Mouse (Mus musculus) heart, postnatal 10 days (tissue): ENCODE data around the gene Csnk2a1. TPM values are rescaled to one million over a fixed set of nuclear protein-coding genes. Genes with fewer than 3 reads are reported as not detected.
A peak's percentile ranks its signal among the peaks of the same experiment; 100 is the strongest.

Experiments used
- DNase-seq, 2 experiments: peaks; one replicate each; pipeline ENCODE4 v3.0.0; 2021
- intact Hi-C: fragments of 180-260 bp; cut with DNase I; formaldehyde crosslinking; loops from one replicate; pipeline ENCODE4 v1.15.1; 2025
- total RNA-seq, 2 experiments: library from RNA; stranded (reverse); gene quantifications; 2 replicates each; pipeline ENCODE4 v1.2.3; 2021

Gene Csnk2a1
- total RNA-seq, 2 experiments from 2014 or later, result 106 to 107 TPM

DNA sequence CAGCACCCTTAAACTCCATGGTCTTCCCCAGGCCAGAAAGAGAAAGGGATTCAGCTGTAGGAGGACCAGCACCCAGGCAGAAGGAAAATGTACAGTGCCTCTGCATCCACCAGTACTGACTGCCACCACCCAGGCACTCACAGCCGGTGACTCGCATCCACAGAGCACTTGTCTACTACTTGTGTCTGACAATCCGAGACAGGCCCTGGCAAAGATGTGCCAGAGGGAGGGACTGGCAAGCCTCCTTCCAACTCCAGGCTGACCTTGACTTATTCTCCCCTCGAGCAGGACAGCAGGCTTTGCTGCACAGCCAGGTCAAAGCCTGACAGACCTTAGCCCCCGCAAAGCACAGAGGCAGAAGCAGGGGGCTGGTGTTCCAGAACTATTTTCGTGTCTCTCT is 90.4 kb downstream of the Csnk2a1 start:
- peak in 1 of 2 experiments; percentile 45 for DNase-seq
- intact Hi-C loops, result no loop called here

DNA sequence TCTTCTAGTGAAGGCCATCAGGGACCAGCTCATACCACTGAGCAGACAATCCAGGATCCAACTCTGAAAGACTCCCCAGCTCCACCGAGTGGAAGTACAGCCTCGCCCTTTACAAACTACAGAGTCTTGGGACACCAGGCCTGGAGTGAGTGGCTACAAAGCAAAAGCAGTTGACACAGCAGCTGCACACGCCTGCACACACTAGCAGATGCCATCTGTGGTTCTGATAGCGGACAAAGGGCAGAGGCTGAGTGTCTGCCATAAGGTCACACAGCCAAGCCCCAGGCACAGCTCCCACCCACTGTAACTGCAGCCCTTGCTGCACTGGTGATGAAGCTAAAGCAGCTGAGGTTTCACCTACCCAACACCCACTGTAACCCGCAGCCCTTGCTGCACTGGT is 94.9 kb downstream of the Csnk2a1 start:
- intact Hi-C loops, result no loop called here
- no peak for DNase-seq

DNA sequence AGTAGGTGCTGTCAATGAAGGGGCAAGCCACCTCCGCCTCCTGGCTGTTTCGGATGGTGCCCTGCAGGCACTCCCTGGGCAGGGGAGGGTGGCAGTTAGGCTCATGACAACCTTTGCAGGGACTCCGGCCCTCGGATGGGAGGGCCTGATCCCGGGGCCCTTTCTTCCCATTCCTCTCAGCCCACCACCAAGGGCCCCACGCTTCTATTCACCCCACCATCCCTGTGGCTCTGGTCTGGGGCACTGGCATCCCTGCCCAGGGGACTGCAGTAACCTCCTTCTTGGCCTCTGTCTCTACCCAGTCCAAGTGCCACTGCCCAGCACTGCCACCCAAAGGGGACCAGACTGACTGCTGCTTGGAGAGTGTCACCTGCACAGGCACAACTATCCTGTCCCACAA is 95.6 kb downstream of the Csnk2a1 start:
- no peak for DNase-seq
- intact Hi-C loops, result no loop called here

DNA sequence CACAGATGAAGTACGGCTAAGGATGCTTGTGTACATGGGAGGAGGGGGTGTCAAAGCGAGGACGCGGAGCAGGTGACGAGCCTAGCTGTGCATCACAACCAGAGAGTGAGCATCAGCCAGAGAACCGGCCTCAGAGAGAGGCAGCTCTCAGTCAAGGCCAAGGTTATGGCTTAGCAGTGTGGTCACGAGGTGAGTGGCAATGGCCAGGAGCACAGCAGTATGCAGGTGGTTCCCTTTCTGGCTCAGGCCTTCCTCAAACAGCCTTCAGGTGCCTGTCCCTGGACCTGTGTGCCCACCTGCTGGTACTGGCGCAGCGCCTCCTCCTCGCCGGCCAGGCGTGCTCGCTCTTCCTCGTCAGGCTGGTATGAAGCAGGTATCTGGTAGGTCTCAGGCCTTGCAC is 97.3 kb downstream of the Csnk2a1 start:
- DNase-seq, result no peak
- intact Hi-C loops, result no loop called here

DNA sequence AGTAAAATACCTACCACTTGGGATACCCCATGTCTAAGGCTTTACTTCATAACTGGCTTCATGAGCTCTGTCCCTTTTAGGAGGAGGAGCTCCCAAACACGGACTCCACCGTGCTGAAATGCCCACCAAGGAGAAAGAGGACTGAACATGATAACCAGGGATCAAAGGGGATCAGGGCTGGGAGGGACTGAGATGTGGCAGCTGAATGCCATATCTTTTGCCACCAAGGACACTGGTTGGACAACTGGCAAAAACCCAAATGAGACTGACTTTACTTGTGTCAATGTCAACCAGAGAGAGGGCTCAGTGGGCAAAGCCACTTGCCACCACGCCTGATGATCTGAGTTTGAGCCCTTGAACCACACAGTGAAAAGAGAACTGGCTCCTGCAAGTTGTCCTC is 98.2 kb downstream of the Csnk2a1 start:
- intact Hi-C loops, result no loop called here
- no peak for DNase-seq

DNA sequence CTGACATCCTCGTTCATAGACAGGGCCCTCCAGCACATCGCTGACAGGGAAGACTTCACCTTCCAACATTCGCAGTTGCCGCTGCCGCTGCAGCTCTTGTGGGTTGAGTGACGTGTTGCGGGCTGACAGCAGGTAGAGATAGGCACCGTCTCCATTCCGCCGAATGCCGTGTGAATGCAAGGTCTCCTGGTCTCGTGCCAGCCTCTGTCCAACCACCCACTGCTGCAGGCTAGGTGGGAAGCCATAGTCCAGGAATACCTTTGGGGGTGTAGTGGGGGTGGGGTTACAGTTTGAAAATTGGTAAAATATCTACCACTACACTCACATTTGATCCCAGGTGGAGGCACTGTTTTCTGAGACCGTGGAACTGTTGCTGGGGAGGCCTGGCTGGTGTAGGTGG is 99.5 kb downstream of the Csnk2a1 start:
- intact Hi-C loops, result no loop called here
- DNase-seq, result no peak

DNA sequence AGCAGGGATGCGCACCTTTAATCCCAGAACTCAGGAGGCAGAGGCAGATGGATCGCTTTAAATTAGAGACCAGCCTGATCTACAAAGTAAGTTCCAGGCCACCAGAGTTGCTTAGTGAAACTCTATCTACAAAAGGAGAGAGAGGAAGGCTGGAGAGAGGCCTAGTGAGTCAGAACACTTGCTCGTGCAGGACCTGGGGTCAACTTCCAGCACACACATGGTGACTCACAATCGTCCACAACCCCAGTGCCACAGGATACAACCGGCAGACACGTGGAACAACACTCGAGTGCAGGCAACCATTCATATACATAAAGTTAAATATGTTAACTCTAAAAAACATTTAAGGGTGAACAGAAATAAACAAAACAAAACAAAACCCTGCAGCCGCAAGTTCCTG is 100.0 kb downstream of the Csnk2a1 start:
- DNase-seq, result no peak
- intact Hi-C loops, result no loop called here

DNA sequence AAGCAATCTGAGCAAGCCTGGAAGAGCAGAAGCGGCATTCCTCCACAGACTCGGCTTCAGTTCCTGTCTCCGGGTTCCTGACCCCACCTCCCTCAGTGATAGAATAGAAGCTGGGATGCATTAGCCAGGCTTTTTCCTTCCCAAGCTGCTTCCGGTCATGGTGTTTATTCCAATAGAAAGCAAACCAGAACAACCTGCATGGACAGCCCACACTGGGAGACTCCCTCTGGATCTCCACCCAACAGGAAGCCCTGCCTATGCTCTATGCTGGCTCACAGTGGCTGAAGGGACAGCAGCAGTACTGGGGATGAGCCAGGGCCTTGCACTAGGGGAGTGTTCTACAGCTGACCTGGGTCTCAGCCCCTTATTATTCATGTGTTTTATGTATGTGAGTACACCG is 101.3 kb downstream of the Csnk2a1 start:
- DNase-seq, result peak; percentile 32 to 34
- intact Hi-C loops, result no loop called here

DNA sequence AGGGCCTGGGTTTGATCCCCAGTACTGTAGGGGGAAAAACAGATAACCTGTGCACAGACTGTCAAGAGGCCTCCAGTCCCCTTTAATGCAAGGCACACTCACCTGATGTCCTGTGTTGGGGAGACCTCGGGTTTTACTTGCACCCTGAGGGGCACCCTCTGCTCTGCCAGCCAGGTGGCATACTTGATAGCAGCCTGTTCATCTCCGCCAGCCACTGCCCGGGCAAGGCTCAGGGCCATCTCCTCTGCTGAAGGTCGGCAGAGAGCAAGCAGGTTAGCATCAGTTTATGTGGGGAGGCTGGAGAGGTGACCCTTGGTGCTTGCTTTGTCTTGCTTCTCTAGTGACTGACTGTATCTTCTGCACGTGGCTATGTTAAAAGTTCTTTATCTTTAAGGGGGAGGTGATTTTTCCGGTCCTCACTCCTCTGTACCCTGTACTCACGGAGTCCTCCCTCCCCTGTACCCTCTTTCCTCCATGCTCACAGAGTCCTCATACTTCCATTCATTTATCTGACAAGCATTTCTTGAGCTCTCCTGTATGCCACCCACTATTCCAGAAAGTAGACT is 104.3 kb downstream of the Csnk2a1 start:
- DNase-seq, result no peak
- intact Hi-C loops, result loop anchor here (2.0 kb wide), 1 partner anchor 36 kb away; no protein-coding TSS in a partner anchor

Other genes starting within 250 kb of the Csnk2a1 start
- gene Fam110a, start 246.6 kb upstream of the Csnk2a1 start, total RNA-seq, result 1 to 10 TPM; 5.7 to 7.3 TPM
- 1 to 10 TPM; 2.1 to 2.6 TPM for gene Slc52a3, start 230.3 kb upstream of the Csnk2a1 start, total RNA-seq
- not detected for gene Scrt2, start 145.3 kb upstream of the Csnk2a1 start, total RNA-seq
- gene Srxn1, start 121.3 kb upstream of the Csnk2a1 start, total RNA-seq, result 10 to 100 TPM; 11.3 to 12.1 TPM
- gene Tcf15, start 83.3 kb upstream of the Csnk2a1 start, total RNA-seq, result 10 to 100 TPM; 44.1 to 53.6 TPM
- 10 to 100 TPM; 61.4 to 71.4 TPM for gene Tbc1d20, start 67.0 kb downstream of the Csnk2a1 start, total RNA-seq
- gene Rbck1, start 105.8 kb downstream of the Csnk2a1 start, total RNA-seq, result 10 to 100 TPM; 72.5 to 76.8 TPM
- 1 to 10 TPM; 3.2 to 3.9 TPM for gene Trib3, start 117.2 kb downstream of the Csnk2a1 start, total RNA-seq
- not detected for gene Nrsn2, start 149.8 kb downstream of the Csnk2a1 start, total RNA-seq
- 10 to 100 TPM; 26.3 to 37.8 TPM for gene Sox12, start 171.2 kb downstream of the Csnk2a1 start, total RNA-seq
- 10 to 100 TPM; 18.0 to 18.1 TPM for gene Zcchc3, start 188.2 kb downstream of the Csnk2a1 start, total RNA-seq
- gene 6820408C15Rik, start 188.7 kb downstream of the Csnk2a1 start, total RNA-seq, result 1 to 10 TPM; 3.7 to 4.3 TPM
- not detected for gene Defb23, start 237.8 kb downstream of the Csnk2a1 start, total RNA-seq